Mouse (Mus musculus) hindbrain, postnatal 0 days (tissue): ENCODE measurements at regions not wholly inside any gene's neighbourhood (a gene's known extent, or its start where the extent isn't known, plus 50 kb on each side); places are given as distances from the start of the nearest gene placed in this dataset.

Experiments
- ATAC-seq: fragments of 200-750 bp; cut with Nextera tagmentation; 2 replicates; pipeline ENCODE4 v1.8.0; 2017; ENCODE audit warnings: mild to moderate bottlenecking, moderate TSS enrichment, moderate library complexity
- DNase-seq: peaks from one replicate; pipeline ENCODE4 v3.0.0-alpha.2; 2015; ENCODE audit warnings: low spot score
- H3K27ac ChIP-seq: fragments of 300-500 bp; sonication (generic); 2 replicates; pipeline ENCODE4 v1.5.1; 2014; ENCODE audit warnings: mild to moderate bottlenecking
- H3K27me3 ChIP-seq: fragments of 300-500 bp; sonication (generic); 2 replicates; pipeline ENCODE4 v1.6.1; 2014; ENCODE audit warnings: low read length, mixed read lengths; ENCODE audit not compliant: insufficient read depth
- H3K36me3 ChIP-seq: fragments of 300-500 bp; sonication (generic); 2 replicates; pipeline ENCODE4 v1.6.1; 2014; ENCODE audit warnings: low read length, mixed read lengths; ENCODE audit not compliant: insufficient read depth
- H3K4me1 ChIP-seq: fragments of 300-500 bp; sonication (generic); 2 replicates; pipeline ENCODE4 v1.6.1; 2014; ENCODE audit warnings: antibody characterized with exemption, low read length, mixed read lengths; ENCODE audit not compliant: insufficient read depth
- H3K4me2 ChIP-seq: fragments of 300-500 bp; sonication (generic); 2 replicates; pipeline ENCODE4 v1.6.1; 2014; ENCODE audit warnings: low read depth, mild to moderate bottlenecking, low read length, moderate library complexity, mixed read lengths
- H3K4me3 ChIP-seq: fragments of 300-500 bp; sonication (generic); 2 replicates; pipeline ENCODE4 v1.5.1; 2014; ENCODE audit warnings: low read length
- H3K9ac ChIP-seq: fragments of 300-500 bp; sonication (generic); replicated peaks from 2 replicates; pipeline ENCODE4 v1.6.1; 2014; ENCODE audit warnings: mild to moderate bottlenecking, low read length, moderate library complexity, mixed read lengths
- H3K9me3 ChIP-seq: fragments of 300-500 bp; sonication (generic); 2 replicates; pipeline ENCODE4 v1.6.1; 2016; ENCODE audit warnings: low read length, mixed read lengths
- CTCF ChIP-seq: IDR thresholded peaks from 2 replicates; pipeline ENCODE4 v1.5.1; 2016; ENCODE audit warnings: antibody characterized with exemption, control low read depth, low read depth
- WGBS: fragments of 180-500 bp; shearing (Covaris S2); extraction: QIAGEN DNeasy Blood & Tissue Kit; methylation state at CpG from one replicate; pipeline ENCODE4 v1.1.7; 2014; 5-methylcytosine and 5-hydroxymethylcytosine counted together

GRCm38 (mm10) chr4:55453902-55454301 lies 78.4 kb downstream of the Klf4 start:
- WGBS, result 54% methylated on average over 5 of the region's 5 CpGs
- peak; percentile 15 for DNase-seq
- Histone ChIP-seq H3K27ac (no peak overlapping the region), H3K9me3 (no peaks in the 10 kb centered on the region), H3K4me3 (no peak overlapping the region), H3K9ac (no peak overlapping the region), H3K4me1 (no peaks in the 10 kb centered on the region), H3K36me3 (no peaks in the 10 kb centered on the region), H3K4me2 (no peak overlapping the region), H3K27me3 (no peaks in the 10 kb centered on the region)
- TF ChIP-seq CTCF, result no peak
- no peak for ATAC-seq

- DNase-seq (no peak), ATAC-seq (no peak)
- H3K4me2 ChIP-seq, result no peak overlapping the region
- H3K9me3 ChIP-seq, result no peaks in the 10 kb centered on the region
- no peak overlapping the region for H3K9ac ChIP-seq
- H3K36me3 ChIP-seq, result no peaks in the 10 kb centered on the region
- no peaks in the 10 kb centered on the region for H3K4me1 ChIP-seq
- no peak overlapping the region for H3K27ac ChIP-seq
- no peak overlapping the region for H3K4me3 ChIP-seq
- no peak for TF ChIP-seq CTCF
- H3K27me3 ChIP-seq, result no peaks in the 10 kb centered on the region
- 76% methylated on average over 6 of the region's 6 CpGs for WGBS
Observed at GRCm38 (mm10) chr4:55452546-55452945, 79.7 kb downstream of the Klf4 start.

GRCm38 (mm10) chr4:55451711-55452110 lies 80.6 kb downstream of the Klf4 start:
- H3K4me3 ChIP-seq, result no peak overlapping the region
- ATAC-seq (no peak), DNase-seq (no peak)
- no peak for TF ChIP-seq CTCF
- no peak overlapping the region for H3K4me2 ChIP-seq
- no peaks in the 10 kb centered on the region for H3K36me3 ChIP-seq
- H3K9me3 ChIP-seq, result no peaks in the 10 kb centered on the region
- no peak overlapping the region for H3K27ac ChIP-seq
- no peaks in the 10 kb centered on the region for H3K4me1 ChIP-seq
- 92% methylated on average over 2 of the region's 2 CpGs for WGBS
- H3K27me3 ChIP-seq, result no peaks in the 10 kb centered on the region
- no peak overlapping the region for H3K9ac ChIP-seq

GRCm38 (mm10) chr4:55451026-55451425 lies 81.2 kb downstream of the Klf4 start:
- DNase-seq (peak; percentile 20), ATAC-seq (no peak)
- no peaks in the 10 kb centered on the region for H3K36me3 ChIP-seq
- no peak overlapping the region for H3K4me3 ChIP-seq
- H3K9ac ChIP-seq, result no peak overlapping the region
- WGBS, result 75% methylated on average over 4 of the region's 4 CpGs
- H3K4me2 ChIP-seq, result no peak overlapping the region
- H3K9me3 ChIP-seq, result no peaks in the 10 kb centered on the region
- H3K4me1 ChIP-seq, result no peaks in the 10 kb centered on the region
- no peak overlapping the region for H3K27ac ChIP-seq
- H3K27me3 ChIP-seq, result no peaks in the 10 kb centered on the region
- peak; percentile 51 for TF ChIP-seq CTCF

GRCm38 (mm10) chr4:55443489-55443888 lies 88.8 kb downstream of the Klf4 start:
- Histone ChIP-seq H3K36me3 (no peaks in the 10 kb centered on the region), H3K27ac (no peak overlapping the region), H3K4me3 (no peak overlapping the region), H3K4me2 (no peak overlapping the region), H3K9ac (no peak overlapping the region), H3K9me3 (no peaks in the 10 kb centered on the region), H3K27me3 (no peaks in the 10 kb centered on the region), H3K4me1 (no peaks in the 10 kb centered on the region)
- ATAC-seq (no peak), DNase-seq (no peak)
- no peak for TF ChIP-seq CTCF
- WGBS, result 90% methylated on average over 9 of the region's 9 CpGs

GRCm38 (mm10) chr4:55442098-55442497 lies 90.2 kb downstream of the Klf4 start:
- ATAC-seq, result no peak
- Histone ChIP-seq H3K9ac (no peak overlapping the region), H3K4me1 (no peaks in the 10 kb centered on the region), H3K36me3 (no peaks in the 10 kb centered on the region), H3K9me3 (no peaks in the 10 kb centered on the region), H3K27me3 (no peaks in the 10 kb centered on the region), H3K27ac (no peak overlapping the region), H3K4me3 (no peak overlapping the region), H3K4me2 (no peak overlapping the region)
- WGBS, result 69% methylated on average over 13 of the region's 13 CpGs
- no peak for DNase-seq
- no peak for TF ChIP-seq CTCF
